Mouse (Mus musculus): ENCODE results near the gene Rundc3a.

DNA sequence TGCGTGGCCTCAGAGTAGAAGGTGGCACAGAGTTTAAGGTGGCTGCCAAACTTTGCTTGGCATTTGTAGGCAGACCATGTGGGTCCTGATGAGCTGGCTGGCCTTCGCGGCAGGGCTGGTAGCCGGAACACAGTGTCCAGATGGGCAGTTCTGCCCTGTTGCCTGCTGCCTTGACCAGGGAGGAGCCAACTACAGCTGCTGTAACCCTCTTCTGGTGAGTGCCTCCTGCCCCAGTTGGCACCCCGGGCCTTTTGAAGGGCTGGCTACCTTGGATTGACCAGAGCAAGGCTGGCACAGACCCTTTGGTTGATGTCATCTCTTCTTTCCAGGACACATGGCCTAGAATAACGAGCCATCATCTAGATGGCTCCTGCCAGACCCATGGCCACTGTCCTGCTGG, 39.7 kb downstream of the Rundc3a start:
- no peak for TF ChIP-seq CTCF (IDR thresholded peaks at IDR 0.05; ENCODE audit: low read depth, low read length)
- no peak for TF ChIP-seq GATA1 (IDR thresholded peaks at IDR 0.05; ENCODE audit: borderline replicate concordance, low read length)
- no peak for TF ChIP-seq TAL1 (conservative IDR thresholded peaks at IDR 0.05; ENCODE audit: low read depth, low read length)
